Mouse (Mus musculus): ENCODE measurements at regions not wholly inside any gene's neighbourhood (a gene's known extent, or its start where the extent isn't known, plus 50 kb on each side); places are given as distances from the start of the nearest gene placed in this dataset.

DNA sequence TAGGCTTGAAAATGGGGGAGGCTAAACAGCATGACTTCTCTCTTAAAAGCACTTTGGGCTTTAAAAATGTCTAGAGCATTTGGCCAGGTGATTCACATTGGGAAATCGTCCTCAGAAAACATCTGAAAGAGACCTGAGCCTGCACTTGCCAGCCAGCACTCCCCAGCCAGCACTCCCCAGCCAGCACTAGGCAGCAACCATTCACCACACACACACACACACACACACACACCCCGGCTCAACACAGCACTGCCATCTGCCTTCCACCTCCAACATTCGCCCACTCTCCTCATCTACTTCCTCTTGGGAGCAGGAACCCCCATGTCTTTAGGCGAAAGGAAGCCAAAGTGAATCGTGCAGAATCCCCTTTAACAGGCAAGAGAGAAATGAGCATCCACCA, 85.4 kb downstream of the Atp23 start:
- no peak for DNase-seq (ENCODE audit: inconsistent ontology term)

DNA sequence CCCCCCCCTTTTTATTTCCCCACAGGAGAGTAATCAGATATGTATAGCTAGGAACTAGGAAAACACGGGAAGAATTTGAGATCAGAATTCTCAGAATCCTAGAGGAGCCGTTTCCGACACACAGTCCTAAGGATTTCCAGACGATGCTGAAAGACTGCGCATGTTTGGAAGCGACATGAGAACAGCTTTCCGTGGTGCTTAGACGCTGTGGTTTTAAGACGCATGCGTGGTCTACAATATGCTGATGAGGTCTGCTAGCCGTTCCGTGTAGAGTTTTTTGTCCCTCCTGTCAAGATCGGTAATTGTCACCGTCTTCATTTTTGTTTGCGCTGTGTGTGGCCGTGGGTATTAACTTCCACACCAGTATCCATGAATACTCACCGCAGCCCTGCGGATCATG, 86.2 kb downstream of the Atp23 start:
- DNase-seq (ENCODE audit: inconsistent ontology term): no peak

DNA sequence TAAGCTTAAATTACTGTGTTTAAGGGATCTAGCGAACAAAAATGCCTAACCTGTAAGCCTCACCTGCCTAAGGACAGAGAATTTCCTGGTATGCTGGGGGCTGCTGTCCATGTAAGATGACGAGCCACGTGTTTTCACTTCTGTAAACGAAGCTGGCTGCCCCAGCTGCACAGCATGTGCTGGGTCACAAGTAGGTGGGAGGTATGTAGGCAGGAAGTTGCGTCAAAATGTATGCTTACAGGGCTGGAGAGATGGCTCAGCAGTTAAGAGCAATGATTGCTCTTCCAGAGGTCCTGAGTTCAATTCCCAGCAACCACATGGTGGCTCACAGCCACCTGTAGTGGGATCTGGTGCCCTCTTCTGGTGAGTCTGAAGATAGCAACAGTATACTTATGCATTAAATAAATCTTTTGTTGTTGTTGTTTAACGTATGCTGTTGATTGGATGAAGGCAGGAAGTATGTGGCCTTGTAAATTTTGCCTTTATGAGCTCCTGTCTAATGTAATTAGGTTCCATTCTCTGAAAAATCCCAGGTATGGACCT, 88.0 kb downstream of the Atp23 start:
- DNase-seq (ENCODE audit: inconsistent ontology term): no peak

DNA sequence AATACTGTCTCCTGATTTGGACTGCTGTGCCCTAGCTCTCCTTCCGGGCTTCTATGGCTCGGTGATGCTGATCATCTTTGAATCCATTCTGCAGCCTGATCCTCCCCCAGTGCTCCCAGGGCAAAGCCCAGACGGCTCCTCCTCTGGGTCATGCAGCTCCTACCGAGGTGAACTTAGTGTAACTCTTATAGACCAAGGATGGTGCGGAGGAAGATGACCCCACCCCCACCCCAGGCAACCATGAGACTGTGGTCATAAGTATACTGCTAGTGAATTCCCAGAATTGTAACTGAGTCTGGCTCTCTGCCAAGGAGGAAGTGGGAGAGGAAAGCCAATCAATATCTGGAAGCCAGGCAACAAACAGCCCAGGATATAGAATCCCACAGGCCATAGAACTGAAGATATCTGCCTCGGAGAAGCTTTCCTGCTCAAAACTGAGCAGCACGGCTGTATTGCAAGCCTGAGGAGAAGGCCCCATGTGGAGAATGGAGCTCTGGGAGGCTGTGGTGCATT, 88.9 kb downstream of the Atp23 start:
- DNase-seq (ENCODE audit: inconsistent ontology term): no peak

DNA sequence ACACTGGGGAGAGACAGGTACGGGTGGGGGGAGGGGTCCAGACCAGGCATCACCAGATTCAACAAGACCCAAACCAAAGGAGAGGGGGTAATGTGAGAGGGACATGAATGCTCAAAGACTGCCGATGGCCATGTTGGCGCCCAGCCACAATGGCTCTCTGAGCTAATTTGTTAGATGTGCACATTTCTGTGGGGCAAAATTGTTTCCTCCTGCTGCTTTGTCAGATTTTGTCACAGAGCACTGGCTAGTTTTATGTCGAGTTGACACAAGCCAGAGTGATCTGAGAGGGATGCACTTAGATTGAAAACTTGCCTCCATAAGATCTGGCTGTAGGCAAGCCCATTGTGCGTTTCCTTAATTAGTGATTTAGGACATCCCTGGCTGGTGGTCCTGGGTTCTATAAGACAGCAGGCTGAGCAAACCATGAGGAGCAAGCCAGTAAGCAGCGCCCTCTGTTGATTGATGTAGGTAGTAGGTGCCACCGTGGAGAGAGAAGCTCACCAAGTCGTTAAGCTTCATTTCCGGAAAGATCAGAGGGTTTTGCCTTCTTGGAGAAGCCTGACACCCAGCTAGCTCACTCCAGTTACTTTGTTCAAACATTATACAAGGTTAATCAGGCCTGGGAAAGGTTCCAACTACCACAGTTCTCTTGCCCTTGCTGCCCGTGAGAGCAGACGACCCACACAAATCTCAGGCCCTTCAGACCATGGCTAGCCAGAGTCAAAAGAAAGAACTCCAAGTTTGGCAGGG, 90.6 kb downstream of the Atp23 start:
- DNase-seq (ENCODE audit: inconsistent ontology term): peak; percentile 36

DNA sequence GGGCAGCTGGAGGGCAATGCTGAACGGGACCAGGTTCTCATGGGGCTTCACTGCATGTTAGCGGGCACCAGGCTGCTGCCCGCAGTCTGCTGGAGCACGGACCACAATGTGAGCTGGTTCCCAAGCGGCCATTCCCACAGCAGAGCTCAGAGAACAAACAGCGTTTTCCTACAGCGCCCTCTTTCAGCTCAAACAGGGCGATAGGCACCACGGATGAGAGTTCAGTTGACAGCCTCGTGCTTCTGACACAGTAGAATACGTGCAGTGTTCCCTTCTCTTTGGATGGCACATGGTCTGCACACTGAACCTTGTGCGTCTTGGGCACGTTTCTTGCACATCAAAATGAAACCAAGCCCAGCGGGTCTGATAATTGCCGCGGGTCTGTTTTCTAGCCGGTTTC, 91.6 kb downstream of the Atp23 start:
- peak; percentile 47 for DNase-seq (ENCODE audit: inconsistent ontology term)

DNA sequence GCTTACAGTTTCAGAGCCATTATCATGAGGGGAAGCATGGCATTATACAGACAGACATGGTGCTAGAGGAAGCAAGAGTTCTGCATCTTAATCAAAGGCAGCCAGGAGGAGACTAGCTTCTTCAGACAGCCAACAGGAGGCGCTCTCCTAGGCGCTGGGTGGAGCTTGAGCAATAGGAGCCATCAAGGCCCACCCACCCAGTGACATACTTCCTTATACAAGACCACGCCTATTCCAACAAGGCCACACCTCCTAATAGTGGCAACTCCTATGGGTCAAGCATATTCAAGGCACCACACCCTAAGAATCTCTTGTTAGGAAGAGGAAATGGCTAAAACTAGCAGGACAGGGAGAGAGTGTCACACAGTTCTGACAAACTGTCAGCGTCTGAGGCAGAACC, 94.3 kb downstream of the Atp23 start:
- no peak for DNase-seq (ENCODE audit: inconsistent ontology term)

DNA sequence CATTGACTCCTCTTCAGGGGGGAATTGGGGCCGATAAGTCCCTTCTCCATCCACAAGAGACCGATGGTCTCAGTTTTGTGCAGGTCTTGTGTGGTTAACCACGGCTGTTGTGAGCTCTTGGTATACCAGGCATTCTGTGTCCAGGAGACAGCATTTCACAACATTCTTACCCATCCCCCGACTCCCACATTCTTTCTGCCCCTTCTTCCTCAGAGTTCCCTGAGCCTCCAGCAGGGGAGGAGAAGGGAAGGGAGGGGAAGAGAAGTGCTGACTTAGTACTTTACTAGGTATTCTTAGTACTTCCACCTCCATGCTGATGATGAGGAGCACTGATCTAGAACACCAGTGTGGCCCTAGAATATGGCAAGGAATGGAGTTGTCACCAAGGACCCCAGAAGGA, 98.4 kb downstream of the Atp23 start:
- DNase-seq (ENCODE audit: inconsistent ontology term): no peak

DNA sequence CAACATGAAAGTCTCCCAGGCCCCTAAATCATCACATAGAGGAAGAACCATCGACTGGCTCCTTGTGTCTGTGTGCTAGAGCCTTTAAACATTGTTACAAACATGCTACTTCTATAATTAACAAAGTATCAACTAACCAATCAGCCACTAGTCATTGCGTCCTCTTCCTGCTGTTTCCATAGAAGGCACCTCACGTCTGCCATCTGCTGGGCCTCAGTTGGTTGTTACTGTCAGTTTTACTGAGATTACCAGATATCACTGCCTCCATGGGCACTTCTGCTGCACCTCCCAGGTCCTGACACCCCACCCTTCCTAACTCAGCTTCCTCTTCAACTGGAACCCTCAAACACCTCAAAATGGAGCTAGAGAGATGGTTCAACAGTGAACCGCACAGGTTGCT, 101.8 kb downstream of the Atp23 start:
- no peak for DNase-seq (ENCODE audit: inconsistent ontology term)

DNA sequence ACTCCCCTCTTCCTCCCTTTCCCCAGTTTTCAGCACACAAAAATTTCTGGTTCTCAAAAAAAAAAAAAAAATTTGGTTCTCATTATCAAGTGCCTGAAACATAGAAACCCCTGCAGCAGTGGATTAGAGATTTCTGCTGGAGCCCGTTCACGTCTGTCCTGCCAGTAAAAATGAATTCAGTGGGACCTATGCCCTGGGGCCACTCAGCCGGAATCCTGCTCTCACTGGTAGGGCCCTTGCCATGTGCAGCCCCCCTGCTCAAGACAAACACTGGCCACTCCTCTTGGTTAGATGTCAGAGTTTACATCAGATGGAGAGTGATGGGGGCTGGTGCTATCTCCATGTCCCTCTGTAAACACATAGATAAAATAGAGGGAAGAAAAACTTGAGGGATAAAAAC, 108.0 kb downstream of the Atp23 start:
- DNase-seq (ENCODE audit: inconsistent ontology term): no peak

DNA sequence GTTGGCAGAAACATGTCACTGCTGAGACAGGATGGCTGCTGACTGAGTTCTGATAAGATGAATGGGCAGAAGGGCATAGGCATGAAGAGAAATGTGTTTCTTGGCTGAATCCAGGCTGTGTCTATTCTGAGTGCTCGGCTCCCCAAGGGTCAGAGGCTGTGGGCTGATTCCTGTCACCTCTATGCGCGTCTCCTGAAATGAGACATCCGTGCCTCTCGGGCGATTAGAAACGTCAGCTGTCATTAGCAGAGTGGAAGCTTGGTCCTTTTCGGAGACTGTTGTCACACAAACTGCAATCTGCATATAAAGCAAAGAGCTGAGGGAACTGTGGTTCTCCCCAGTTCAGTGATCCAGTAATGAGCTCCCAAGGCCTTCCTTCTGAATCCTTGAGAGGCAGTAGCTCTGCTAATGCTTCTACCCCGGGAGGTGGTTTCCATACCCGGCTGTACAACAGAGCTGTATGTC, 108.8 kb downstream of the Atp23 start:
- DNase-seq (ENCODE audit: inconsistent ontology term): no peak

DNA sequence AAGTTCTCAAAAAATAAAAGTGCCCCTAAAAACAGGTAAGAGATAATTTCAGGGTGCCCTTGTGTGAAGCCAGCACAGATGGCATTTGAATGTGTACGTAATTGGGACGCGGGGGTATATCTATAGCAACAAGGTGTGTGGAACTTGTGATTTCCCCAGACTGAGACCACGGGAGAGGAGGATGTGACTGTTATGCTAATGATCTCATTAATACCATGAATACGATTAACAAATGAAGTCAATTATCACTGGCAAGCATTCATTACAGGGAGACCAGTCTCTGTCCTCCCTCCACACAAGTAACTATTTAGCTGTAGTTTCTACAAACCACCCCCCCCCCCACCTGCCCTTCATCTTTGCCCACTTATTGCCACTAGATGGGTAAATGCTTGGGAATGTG, 112.9 kb downstream of the Atp23 start:
- no peak for DNase-seq (ENCODE audit: inconsistent ontology term)

DNA sequence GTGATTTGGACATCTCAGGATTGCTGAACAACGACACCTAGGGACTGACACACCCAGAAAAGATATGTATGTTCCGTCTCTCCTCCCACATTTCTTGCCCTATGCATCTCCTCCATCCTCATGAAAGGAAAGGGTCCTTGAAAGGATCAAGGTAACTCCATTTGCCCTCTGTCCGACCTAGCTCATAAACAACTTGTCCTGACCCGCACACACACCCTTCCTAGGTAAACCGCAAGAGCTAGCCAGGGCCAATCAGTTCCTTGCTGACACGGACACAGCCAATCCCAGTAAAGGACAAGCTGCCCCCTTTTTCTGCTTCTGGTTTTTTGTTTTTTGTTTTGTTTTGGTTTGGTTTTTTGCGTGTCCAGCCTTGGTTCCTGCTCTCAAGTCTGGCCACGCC, 118.0 kb downstream of the Atp23 start:
- no peak for DNase-seq (ENCODE audit: inconsistent ontology term)

DNA sequence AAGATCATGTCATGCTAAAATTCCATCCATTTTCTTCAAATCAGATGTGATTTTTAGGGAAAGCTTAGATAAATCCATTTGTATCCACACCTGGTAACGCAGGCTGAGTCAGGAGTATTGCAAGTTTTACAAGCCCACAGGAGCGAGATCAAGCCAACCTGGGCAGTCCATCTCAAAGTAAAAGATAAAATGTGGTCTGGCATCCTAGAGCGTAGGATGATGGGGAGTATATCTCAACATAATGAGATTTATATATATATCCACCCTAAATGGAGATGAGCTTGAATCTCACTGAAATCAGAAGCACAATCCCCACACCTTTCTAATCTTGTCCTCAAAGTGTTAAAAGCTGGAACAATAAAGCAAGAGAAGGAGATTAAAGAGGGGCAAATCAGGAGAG, 124.6 kb downstream of the Atp23 start:
- no peak for DNase-seq (ENCODE audit: inconsistent ontology term)

DNA sequence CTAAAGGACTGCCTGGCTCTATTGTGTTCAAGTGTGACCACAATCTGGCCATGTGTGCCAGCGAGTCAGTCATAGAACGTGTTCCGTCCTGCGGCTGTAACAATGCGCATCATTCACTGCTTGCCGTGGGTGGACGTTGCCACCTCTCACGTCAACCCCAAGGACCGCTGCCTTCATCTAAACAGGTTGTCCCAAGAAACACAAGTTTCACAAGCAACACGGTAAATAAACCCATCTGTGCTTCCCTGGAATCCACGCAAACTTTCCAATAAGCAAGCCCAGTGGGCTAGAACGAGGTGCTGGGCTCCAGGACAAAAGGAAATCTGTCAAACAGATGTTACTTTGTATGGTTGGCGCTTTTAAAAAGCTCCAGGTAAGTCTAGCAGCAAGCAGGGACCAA, 125.2 kb downstream of the Atp23 start:
- no peak for DNase-seq (ENCODE audit: inconsistent ontology term)

DNA sequence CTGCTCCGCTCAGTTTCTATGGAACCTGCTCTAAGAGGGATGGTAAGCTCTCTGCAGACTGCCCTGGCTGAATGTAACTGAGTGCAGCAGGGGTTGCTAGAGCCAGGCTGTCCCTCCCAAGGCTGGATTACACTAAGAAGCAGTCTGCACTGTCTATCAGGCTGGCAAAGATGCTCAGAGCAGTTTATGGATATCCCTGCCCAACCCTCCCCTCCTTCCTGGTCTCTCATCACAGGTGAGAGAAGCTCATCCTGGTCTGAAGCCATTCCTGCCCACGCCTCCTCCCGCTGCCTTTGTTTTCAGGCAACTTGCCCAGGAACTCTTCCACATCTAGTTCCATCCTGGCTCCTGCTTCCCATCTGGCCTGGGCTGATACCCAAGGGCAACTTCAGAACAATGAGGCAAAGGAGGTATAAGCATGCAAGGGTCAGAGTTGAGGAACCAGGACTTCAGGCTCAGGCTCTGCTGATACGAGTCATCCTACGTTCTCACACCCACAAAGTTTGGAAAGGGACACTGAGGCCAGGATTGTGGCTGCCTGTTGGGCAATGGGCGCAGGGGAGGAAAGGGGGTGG, 130.6 kb downstream of the Atp23 start:
- peak; percentile 33 for DNase-seq (ENCODE audit: inconsistent ontology term)

DNA sequence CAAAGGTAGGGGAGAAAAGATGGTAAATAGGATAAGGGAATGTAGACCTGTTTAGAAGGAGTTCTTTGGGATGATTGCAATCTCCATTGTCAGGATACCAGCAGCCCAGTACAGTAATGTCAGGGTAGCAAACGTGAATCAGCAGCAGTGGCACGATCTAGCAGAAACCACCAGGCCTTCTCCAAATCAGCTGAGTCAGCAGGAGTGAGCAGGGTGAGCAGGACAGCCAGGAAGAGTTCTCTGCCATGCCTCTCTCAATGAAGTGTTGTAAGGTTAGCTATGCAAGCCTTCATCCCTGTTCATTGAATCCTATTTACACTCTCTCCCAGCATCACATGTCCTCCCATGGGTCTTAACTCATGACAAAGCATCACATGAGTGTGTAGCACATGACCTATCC, 135.5 kb downstream of the Atp23 start:
- no peak for DNase-seq (ENCODE audit: inconsistent ontology term)

DNA sequence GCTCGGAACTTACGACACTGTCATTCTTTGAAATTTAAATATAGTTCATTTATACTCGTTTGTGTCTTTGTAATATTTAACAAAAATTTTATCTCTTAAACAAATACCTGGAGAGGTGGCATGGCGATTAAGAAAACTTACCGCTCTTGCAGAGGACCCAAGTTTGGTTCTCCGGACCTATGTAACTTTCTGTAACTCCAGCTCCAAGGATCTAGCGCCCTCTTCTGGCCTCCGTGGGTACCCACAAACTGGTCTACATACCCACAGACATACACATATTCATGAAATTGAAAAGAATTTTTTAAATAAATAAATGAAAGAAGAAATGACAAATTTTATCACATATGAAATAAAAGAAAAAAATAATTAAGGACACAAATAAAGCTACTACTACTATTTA, 136.4 kb downstream of the Atp23 start:
- no peak for DNase-seq (ENCODE audit: inconsistent ontology term)

DNA sequence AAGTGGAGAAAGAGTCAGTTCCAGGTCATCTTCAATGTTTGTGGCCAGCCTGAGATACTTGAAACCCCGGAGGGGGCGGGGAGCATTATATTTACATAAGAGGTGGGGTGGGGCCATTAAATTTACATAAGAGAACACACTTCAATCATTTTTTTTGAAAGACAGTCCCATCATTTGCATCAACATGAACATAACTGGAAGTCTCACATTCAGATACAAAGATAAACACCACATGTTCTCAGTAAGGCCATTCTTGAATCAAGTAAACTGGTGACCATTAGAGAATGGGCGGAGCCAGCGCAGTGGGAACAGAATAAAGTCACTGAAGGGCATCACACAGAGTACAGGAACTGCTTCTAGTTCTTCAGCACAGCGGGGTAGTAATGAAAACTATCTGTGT, 137.2 kb downstream of the Atp23 start:
- no peak for DNase-seq (ENCODE audit: inconsistent ontology term)

DNA sequence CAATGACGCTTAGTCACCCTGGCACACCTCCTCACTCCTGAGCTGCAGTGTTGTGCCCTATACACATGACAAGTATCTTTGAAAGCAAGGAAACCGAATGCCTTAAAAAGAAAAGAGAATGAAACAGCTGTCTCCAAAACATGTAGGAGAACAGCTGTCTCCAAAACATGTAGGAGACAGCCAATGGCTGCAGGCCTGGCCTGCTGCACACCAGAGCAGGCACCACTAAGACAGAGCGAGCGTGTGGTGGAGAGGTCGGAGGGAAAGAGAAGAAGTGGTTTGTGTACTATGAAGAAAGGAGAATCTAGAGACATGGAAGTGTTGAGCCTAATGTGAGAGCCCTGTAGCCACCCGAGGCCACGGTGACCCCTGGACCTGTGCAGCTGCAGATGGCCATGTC, 142.5 kb downstream of the Atp23 start:
- no peak for DNase-seq (ENCODE audit: inconsistent ontology term)

DNA sequence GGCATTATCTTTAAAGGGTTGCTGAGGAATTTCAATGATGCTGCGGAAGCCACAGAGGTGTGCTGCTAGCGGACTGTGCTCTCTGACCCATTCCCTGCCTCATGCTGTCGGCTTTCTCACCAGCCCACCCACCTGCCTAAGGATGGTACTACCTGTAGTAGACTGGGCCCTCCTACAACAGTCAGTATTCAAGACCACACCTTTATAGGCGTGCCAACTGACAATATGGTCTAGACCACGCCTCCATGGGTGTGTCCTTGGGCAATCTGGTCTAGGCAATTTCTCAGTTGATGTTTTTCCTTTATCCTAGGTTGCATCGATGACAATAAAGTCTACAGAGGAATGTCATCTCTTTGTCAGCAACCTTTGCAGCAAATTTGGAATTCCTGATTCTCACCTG, 148.0 kb downstream of the Atp23 start:
- no peak for DNase-seq (ENCODE audit: inconsistent ontology term)

DNA sequence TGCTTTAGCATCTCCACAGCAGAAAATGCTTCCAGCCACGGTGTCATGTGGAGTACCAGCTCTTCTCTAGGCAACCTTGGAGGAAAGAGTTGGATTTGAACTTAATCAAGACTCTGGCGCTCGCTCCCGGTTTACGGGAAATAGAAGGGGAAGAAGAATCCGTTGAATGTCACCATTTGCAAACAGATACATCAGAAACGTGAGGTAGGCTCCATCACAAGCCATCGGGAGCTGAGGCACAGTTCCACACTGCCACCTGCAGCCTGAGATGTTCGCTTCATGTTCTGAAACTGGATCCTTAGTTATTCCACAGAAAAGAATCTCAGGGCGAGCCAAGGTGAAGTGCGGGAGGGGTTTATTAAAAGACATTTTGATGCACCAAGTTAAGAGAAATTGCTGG, 148.5 kb downstream of the Atp23 start:
- no peak for DNase-seq (ENCODE audit: inconsistent ontology term)

DNA sequence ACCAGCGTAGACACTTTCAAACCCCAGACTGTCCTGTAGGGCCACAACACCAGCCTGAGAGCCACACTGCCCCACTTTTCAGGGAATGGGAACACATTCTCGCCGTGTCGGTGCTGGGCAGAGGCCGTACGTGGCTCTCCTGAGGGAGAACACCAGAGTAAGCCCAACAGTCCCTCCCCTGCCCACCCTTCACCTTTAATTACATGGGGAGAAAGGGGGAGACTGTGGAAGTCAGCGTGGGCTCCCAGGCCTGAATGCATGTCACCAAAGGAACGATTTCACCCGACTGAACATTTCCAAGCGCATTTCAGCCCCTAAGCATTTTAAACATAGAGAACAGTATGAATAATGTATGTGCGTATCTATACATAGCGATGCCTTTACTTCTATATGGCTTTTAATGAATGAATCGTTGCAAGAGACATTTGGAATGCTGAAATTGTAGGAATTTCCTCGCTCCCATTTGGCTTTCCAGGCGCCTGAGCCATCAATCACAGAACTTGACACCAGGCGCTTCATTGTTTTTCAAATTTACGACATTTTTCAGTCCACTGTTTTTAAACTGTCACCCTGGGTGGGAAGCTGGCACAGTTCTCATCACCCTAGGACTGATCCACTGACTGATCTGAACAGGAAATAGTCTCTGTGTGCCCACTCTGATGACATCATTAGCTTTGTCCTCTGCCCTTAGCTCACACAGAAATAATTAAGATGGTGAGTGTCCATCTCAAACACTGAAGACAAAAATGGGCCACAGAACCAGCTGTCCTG, 152.3 kb downstream of the Atp23 start:
- DNase-seq (ENCODE audit: inconsistent ontology term): no peak

Data from Muller cell, postnatal 12 days (primary cell).